Mouse (Mus musculus): ENCODE results near the gene P2rx4. TPM values are rescaled to one million over a fixed set of nuclear protein-coding genes. Genes with fewer than 3 reads are reported as not detected.
A peak's percentile ranks its signal among the peaks of the same experiment; 100 is the strongest.
"Not testable (repeated sequence)": the region's sequence is repeated elsewhere in the genome, so short reads cannot be mapped to it uniquely, and the experiment has no call there.

P2rx4 gene
- polyA plus RNA-seq (2014; fragmentation: Nextera tagmentation; extraction: Ambion mirVana), result 6.8 and 7.7 TPM in 2 replicates

- whole genome bisulfite sequencing, result under 1% methylated on average over 66 of the region's 66 CpGs
- H3K36me3 ChIP-seq (ENCODE audit: control insufficient read depth, insufficient read depth, low read length), result no peaks in the 10 kb centered on the region
Measured at GRCm38 (mm10) chr5:122707276-122708181, at the start of gene P2rx4. P2rx4 (plus strand) TSS chr5:122707544.

GRCm38 (mm10) chr5:122662501-122662900 is 44.8 kb upstream of the P2rx4 start:
- WGBS, result 92% methylated on average over 6 of the region's 6 CpGs

More at GRCm38 (mm10) chr5:122707276-122708181, at the start of gene P2rx4:
- Histone ChIP-seq H3K9me3 (ENCODE audit: control insufficient read depth, low read length) (no peaks in the 10 kb centered on the region), H3K4me1 (ENCODE audit: control insufficient read depth, insufficient read depth, low read length) (peaks cover 11% of the 10 kb centered on the region), H3K9ac (ENCODE audit: low read length) (peak within 1 kb of the TSS; percentile 80), H3K4me2 (peak within 1 kb of the TSS; percentile 88), H3K4me3 (ENCODE audit: low read depth, low read length) (peak within 1 kb of the TSS; percentile 56), H3K27ac (ENCODE audit: low read depth, low read length) (no peak within 1 kb of the TSS; the same call in 1 of the 2 replicates), H3K27me3 (ENCODE audit: control insufficient read depth, insufficient read depth, low read length) (no peaks in the 10 kb centered on the region)
- DNase-seq (ENCODE audit: low spot score, missing footprints) (peak; percentile 96), ATAC-seq (ENCODE audit: low FRiP score) (peak; percentile 90)

GRCm38 (mm10) chr5:122665036-122665435 is 42.3 kb upstream of the P2rx4 start:
- Histone ChIP-seq H3K9me3 (ENCODE audit: control insufficient read depth, low read length) (no peaks in the 10 kb centered on the region), H3K4me3 (ENCODE audit: low read depth, low read length) (no peak overlapping the region), H3K4me2 (no peak overlapping the region), H3K9ac (ENCODE audit: low read length) (no peak overlapping the region), H3K4me1 (ENCODE audit: control insufficient read depth, insufficient read depth, low read length) (no peaks in the 10 kb centered on the region), H3K27ac (ENCODE audit: low read depth, low read length) (no peak overlapping the region), H3K27me3 (ENCODE audit: control insufficient read depth, insufficient read depth, low read length) (no peaks in the 10 kb centered on the region; the same call in 1 of the 2 replicates), H3K36me3 (ENCODE audit: control insufficient read depth, insufficient read depth, low read length) (no peaks in the 10 kb centered on the region)
- no peak for ATAC-seq (ENCODE audit: low FRiP score)
- WGBS, result 69% methylated on average over 5 of the region's 5 CpGs
- DNase-seq (ENCODE audit: low spot score, missing footprints), result no peak

More at GRCm38 (mm10) chr5:122662501-122662900, 44.8 kb upstream of the P2rx4 start:
- Histone ChIP-seq H3K4me2 (no peak overlapping the region), H3K36me3 (ENCODE audit: control insufficient read depth, insufficient read depth, low read length) (no peaks in the 10 kb centered on the region), H3K9ac (ENCODE audit: low read length) (no peak overlapping the region), H3K27ac (ENCODE audit: low read depth, low read length) (no peak overlapping the region), H3K9me3 (ENCODE audit: control insufficient read depth, low read length) (no peaks in the 10 kb centered on the region), H3K4me3 (ENCODE audit: low read depth, low read length) (no peak overlapping the region), H3K4me1 (ENCODE audit: control insufficient read depth, insufficient read depth, low read length) (no peaks in the 10 kb centered on the region), H3K27me3 (ENCODE audit: control insufficient read depth, insufficient read depth, low read length) (no peaks in the 10 kb centered on the region)
- DNase-seq (ENCODE audit: low spot score, missing footprints) (no peak), ATAC-seq (ENCODE audit: low FRiP score) (no peak)

GRCm38 (mm10) chr5:122668981-122669897 is 38.1 kb upstream of the P2rx4 start:
- ATAC-seq (ENCODE audit: low FRiP score), result no peak
- 87% methylated on average over 15 of the region's 15 CpGs for WGBS

GRCm38 (mm10) chr5:122671641-122672040 is 35.7 kb upstream of the P2rx4 start:
- not testable (repeated sequence) for ATAC-seq (ENCODE audit: low FRiP score); H3K9me3 ChIP-seq (ENCODE audit: control insufficient read depth, low read length); H3K36me3 ChIP-seq (ENCODE audit: control insufficient read depth, insufficient read depth, low read length); DNase-seq (ENCODE audit: low spot score, missing footprints); H3K27ac ChIP-seq (ENCODE audit: low read depth, low read length); H3K4me1 ChIP-seq (ENCODE audit: control insufficient read depth, insufficient read depth, low read length); H3K9ac ChIP-seq (ENCODE audit: low read length); H3K4me3 ChIP-seq (ENCODE audit: low read depth, low read length); H3K4me2 ChIP-seq; H3K27me3 ChIP-seq (ENCODE audit: control insufficient read depth, insufficient read depth, low read length)
- 83% methylated on average over 7 of the region's 7 CpGs for WGBS

More at GRCm38 (mm10) chr5:122668981-122669897, 38.1 kb upstream of the P2rx4 start:
- no peak overlapping the region for H3K27ac ChIP-seq (ENCODE audit: low read depth, low read length)
- H3K9me3 ChIP-seq (ENCODE audit: control insufficient read depth, low read length), result no peaks in the 10 kb centered on the region
- H3K9ac ChIP-seq (ENCODE audit: low read length), result no peak overlapping the region
- no peak overlapping the region for H3K4me3 ChIP-seq (ENCODE audit: low read depth, low read length)
- no peaks in the 10 kb centered on the region for H3K36me3 ChIP-seq (ENCODE audit: control insufficient read depth, insufficient read depth, low read length)
- no peak overlapping the region for H3K4me2 ChIP-seq
- H3K27me3 ChIP-seq (ENCODE audit: control insufficient read depth, insufficient read depth, low read length), result no peaks in the 10 kb centered on the region; the same call in 1 of the 2 replicates
- no peaks in the 10 kb centered on the region for H3K4me1 ChIP-seq (ENCODE audit: control insufficient read depth, insufficient read depth, low read length)
- no peak for DNase-seq (ENCODE audit: low spot score, missing footprints)

GRCm38 (mm10) chr5:122672298-122672697 is 35.0 kb upstream of the P2rx4 start:
- Histone ChIP-seq H3K9ac (ENCODE audit: low read length) (no peak overlapping the region), H3K4me3 (ENCODE audit: low read depth, low read length) (no peak overlapping the region), H3K27ac (ENCODE audit: low read depth, low read length) (no peak overlapping the region), H3K27me3 (ENCODE audit: control insufficient read depth, insufficient read depth, low read length) (no peaks in the 10 kb centered on the region; the same call in 1 of the 2 replicates), H3K36me3 (ENCODE audit: control insufficient read depth, insufficient read depth, low read length) (no peaks in the 10 kb centered on the region), H3K4me2 (no peak overlapping the region), H3K9me3 (ENCODE audit: control insufficient read depth, low read length) (no peaks in the 10 kb centered on the region), H3K4me1 (ENCODE audit: control insufficient read depth, insufficient read depth, low read length) (no peaks in the 10 kb centered on the region)
- ATAC-seq (ENCODE audit: low FRiP score) (no peak), DNase-seq (ENCODE audit: low spot score, missing footprints) (no peak)
- 86% methylated on average over 5 of the region's 5 CpGs for WGBS

GRCm38 (mm10) chr5:122676002-122676401 is 31.3 kb upstream of the P2rx4 start:
- ATAC-seq (ENCODE audit: low FRiP score) (no peak), DNase-seq (ENCODE audit: low spot score, missing footprints) (no peak)
- Histone ChIP-seq H3K36me3 (ENCODE audit: control insufficient read depth, insufficient read depth, low read length) (no peaks in the 10 kb centered on the region), H3K4me2 (no peak overlapping the region), H3K27ac (ENCODE audit: low read depth, low read length) (no peak overlapping the region), H3K27me3 (ENCODE audit: control insufficient read depth, insufficient read depth, low read length) (no peaks in the 10 kb centered on the region), H3K9ac (ENCODE audit: low read length) (no peak overlapping the region), H3K4me1 (ENCODE audit: control insufficient read depth, insufficient read depth, low read length) (no peaks in the 10 kb centered on the region), H3K9me3 (ENCODE audit: control insufficient read depth, low read length) (no peaks in the 10 kb centered on the region), H3K4me3 (ENCODE audit: low read depth, low read length) (no peak overlapping the region)
- 89% methylated on average over 8 of the region's 8 CpGs for WGBS

GRCm38 (mm10) chr5:122677983-122678382 is 29.4 kb upstream of the P2rx4 start:
- no peak overlapping the region for H3K27ac ChIP-seq (ENCODE audit: low read depth, low read length)
- no peak overlapping the region for H3K4me2 ChIP-seq
- H3K9me3 ChIP-seq (ENCODE audit: control insufficient read depth, low read length), result no peaks in the 10 kb centered on the region
- 95% methylated on average over 9 of the region's 9 CpGs for WGBS
- no peaks in the 10 kb centered on the region for H3K27me3 ChIP-seq (ENCODE audit: control insufficient read depth, insufficient read depth, low read length)
- ATAC-seq (ENCODE audit: low FRiP score) (no peak), DNase-seq (ENCODE audit: low spot score, missing footprints) (no peak)
- no peak overlapping the region for H3K4me3 ChIP-seq (ENCODE audit: low read depth, low read length)
- H3K9ac ChIP-seq (ENCODE audit: low read length), result no peak overlapping the region
- H3K36me3 ChIP-seq (ENCODE audit: control insufficient read depth, insufficient read depth, low read length), result no peaks in the 10 kb centered on the region
- H3K4me1 ChIP-seq (ENCODE audit: control insufficient read depth, insufficient read depth, low read length), result no peaks in the 10 kb centered on the region

Measured in midbrain, embryonic 11.5 days (tissue).